Mouse (Mus musculus): ENCODE measurements around the gene Dhx33.

Dhx33 gene

GRCm38 (mm10) chr11:71004316-71004773 is at the start of gene Dhx33:
Gene Dhx33, minus strand, starts transcription at chr11:71004437.
- peak; percentile 97 to 99 for DNase-seq

GRCm38 (mm10) chr11:71052554-71052953 is 48.3 kb upstream of the Dhx33 start:
- DNase-seq = peak; percentile 4 to 5

- no peak for DNase-seq
Observed at GRCm38 (mm10) chr11:71039526-71040298, 35.5 kb upstream of the Dhx33 start.

GRCm38 (mm10) chr11:71033163-71033761 is 29.0 kb upstream of the Dhx33 start, which contains the start of gene 6330403K07Rik:
Gene 6330403K07Rik, minus strand, starts transcription at chr11:71033513.
- peak in 1 of 2 experiments; percentile 4 for DNase-seq

- no peak for DNase-seq
Observed at GRCm38 (mm10) chr11:71032491-71033162, 28.4 kb upstream of the Dhx33 start.

GRCm38 (mm10) chr11:71032070-71032469 is 27.8 kb upstream of the Dhx33 start:
- no peak for DNase-seq

- no peak for DNase-seq
Observed at GRCm38 (mm10) chr11:71029403-71030118, 25.3 kb upstream of the Dhx33 start.

- DNase-seq = no peak
Observed at GRCm38 (mm10) chr11:71028280-71028679, 24.0 kb upstream of the Dhx33 start.

- peak; percentile 98 to 99 for DNase-seq
Observed at GRCm38 (mm10) chr11:71019201-71020068, 15.2 kb upstream of the Dhx33 start, which contains the start of the genes Mis12 and Derl2. Gene Mis12, plus strand, starts transcription at chr11:71019611. Gene Derl2, minus strand, starts transcription at chr11:71019841.

GRCm38 (mm10) chr11:71018416-71019200 is 14.4 kb upstream of the Dhx33 start:
- DNase-seq = no peak

GRCm38 (mm10) chr11:71017051-71017450 is 12.8 kb upstream of the Dhx33 start:
- DNase-seq = no peak

GRCm38 (mm10) chr11:71012743-71013142 is 8.5 kb upstream of the Dhx33 start:
- no peak for DNase-seq

- peak in 1 of 2 experiments; percentile 7 for DNase-seq
Observed at GRCm38 (mm10) chr11:71008321-71008720, 4.1 kb upstream of the Dhx33 start.

GRCm38 (mm10) chr11:71007831-71008230 is 3.6 kb upstream of the Dhx33 start:
- DNase-seq = no peak

GRCm38 (mm10) chr11:71007026-71007425 is 2.8 kb upstream of the Dhx33 start:
- no peak for DNase-seq

GRCm38 (mm10) chr11:71005046-71005445 is 809 bp upstream of the Dhx33 start:
- DNase-seq = no peak

- peak; percentile 49 to 70 for DNase-seq
Observed at GRCm38 (mm10) chr11:71003611-71004315, 474 bp downstream of the Dhx33 start.

GRCm38 (mm10) chr11:71001167-71001566 is 3.1 kb downstream of the Dhx33 start:
- no peak for DNase-seq

GRCm38 (mm10) chr11:70982557-70983228 is 21.5 kb downstream of the Dhx33 start, which contains the start of gene C1qbp:
Gene C1qbp, minus strand, starts transcription at chr11:70983026.
- DNase-seq = peak; percentile 95 to 98
